Mouse (Mus musculus) mammary gland, adult 2 months (tissue): ENCODE results near the gene Dlg2. TPM values are rescaled to one million over a fixed set of nuclear protein-coding genes. Genes with fewer than 3 reads are reported as not detected.

Experiments
- polyA plus RNA-seq: library from polyadenylated mRNA; depleted of rRNA; stranded (reverse); fragments of >200 nt; gene quantifications from 2 replicates; pipeline ENCODE4 v1.2.3, GENCODE M21; 2012; ENCODE audit warnings: low replicate concordance; rRNA removed

The Dlg2 gene
- 1.4 and 2.1 TPM in 2 replicates for polyA plus RNA-seq

DNA sequence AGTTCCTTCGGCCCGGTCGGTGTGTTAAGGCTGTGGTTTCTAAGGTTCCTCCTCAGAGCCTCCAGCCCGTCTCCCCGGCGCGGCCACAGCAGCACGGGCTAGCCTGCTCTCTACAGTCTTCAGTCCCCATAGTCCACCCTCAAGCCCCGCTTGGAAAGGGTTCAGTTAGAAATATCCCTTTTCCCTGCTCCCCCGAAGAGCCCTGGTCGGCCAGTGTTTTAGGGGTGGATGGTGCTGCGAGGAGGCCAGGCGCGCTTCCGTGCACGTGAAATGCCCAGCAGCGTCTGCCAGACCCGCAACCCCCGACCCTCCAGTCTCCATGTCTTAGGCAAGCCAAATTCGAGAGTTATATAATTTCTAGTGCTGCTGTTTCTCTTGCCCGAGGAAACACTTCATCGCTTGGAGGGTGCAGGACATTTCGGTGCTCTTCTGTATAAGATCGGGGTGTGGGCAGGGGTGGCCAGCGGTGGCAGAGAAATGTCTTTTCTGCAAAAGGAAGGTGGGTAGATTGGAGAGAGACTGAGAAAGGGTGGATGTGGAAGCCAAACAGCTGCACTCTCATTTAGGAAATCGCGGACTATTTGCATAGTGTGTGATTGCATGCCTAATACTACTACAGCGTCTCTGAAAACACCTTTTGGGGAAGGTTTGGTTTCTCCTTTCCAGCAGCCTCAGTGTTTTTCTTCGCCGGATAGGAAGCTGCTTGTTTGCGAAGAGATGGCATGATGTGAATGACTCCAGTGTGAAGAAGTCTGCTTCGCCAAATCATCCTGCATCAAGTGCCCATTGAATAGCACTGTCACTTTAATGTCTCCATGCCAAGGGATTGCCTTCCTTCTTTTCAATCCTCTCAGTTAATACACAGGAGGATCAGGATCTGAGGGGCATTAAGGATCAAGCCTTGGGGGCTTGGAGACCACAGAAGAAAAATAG is at the start of gene Dlg2:
Gene Dlg2, plus strand, starts transcription at position 360 of the 933 bp plus-strand sequence.

GRCm38 (mm10) chr7:90442518-90443080 is 33.9 kb upstream of the Dlg2 start, which contains the start of gene Crebzf:
Gene Crebzf, plus strand, starts transcription at chr7:90442729.

DNA sequence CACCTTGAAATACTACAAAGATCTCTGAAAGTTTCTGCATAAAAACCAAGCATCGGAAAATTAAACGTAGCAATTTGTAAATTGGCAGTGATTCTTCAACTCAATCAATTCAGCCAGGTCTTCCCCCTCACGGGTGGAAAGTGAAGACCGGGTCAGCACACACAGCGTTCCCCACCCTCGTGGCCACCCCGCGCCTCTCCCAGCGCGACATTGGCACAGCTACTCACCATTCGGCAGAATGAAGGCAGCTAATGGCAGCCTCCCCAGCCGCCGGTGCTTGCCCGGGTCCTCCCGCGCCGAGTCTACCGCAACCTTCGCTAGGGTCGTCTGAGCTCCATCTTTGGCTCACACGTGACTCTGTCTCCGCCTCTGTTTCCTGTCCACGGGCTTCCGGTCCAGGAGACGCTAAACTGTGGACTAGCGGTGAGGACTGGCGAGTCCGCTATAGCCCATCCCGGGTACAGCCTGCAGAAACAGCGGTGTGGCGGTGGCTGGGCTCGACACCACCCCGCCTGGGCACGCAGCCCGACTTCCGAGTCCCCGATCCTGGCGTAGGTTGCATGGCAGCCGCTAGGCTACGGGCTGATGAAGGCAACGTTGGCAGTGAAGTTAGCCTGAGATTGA is 19.5 kb upstream of the Dlg2 start, which contains the start of gene Tmem126a:
Gene Tmem126a, minus strand, starts transcription at position 385 of the 624 bp plus-strand sequence.

DNA sequence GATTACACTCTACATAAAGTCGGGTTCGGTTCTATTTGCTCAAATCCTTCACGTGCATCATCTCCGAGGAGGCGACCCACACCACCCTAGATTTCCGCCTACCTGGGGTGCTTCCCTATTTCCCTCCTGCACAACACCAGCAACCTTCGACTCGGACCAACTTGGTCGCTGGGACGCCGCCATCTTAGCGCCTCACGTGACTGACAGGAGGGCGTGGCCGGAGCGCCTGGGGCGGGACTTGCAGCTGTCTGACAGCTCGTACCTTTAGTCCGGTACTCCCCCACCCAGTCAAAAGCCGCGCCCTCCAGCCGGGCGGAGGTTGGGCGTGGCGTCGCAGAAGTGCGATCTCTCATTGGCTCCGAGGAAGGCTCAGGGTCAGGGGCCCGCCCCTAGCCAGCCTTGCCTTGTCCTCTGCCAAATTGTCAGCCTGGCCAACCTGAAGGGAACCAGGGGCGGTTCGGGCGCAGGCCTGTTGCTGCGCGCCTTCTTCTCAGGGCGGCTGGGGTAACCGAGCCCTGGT is 619 bp upstream of the Dlg2 start, which contains the start of gene Tmem126b:
Gene Tmem126b, minus strand, starts transcription at position 209 of the 520 bp plus-strand sequence.

Other genes with a start within 250 kb of the Dlg2 start
- not detected in 2 replicates for gene Ccdc83, start 210.9 kb upstream of the Dlg2 start, polyA plus RNA-seq
- 2.8 and 4.6 TPM in 2 replicates for gene Sytl2, start 174.4 kb upstream of the Dlg2 start, polyA plus RNA-seq
- gene Ccdc89, start 50.1 kb upstream of the Dlg2 start, polyA plus RNA-seq: 0.13 and 0.17 TPM in 2 replicates
- 23.9 and 77.8 TPM in 2 replicates for gene Crebzf, start 33.9 kb upstream of the Dlg2 start, polyA plus RNA-seq
- gene Tmem126a, start 19.4 kb upstream of the Dlg2 start, polyA plus RNA-seq: 12.7 and 61.3 TPM in 2 replicates
- 5.5 and 10.9 TPM in 2 replicates for gene Tmem126b, start 671 bp upstream of the Dlg2 start, polyA plus RNA-seq